Mouse (Mus musculus) stomach, embryonic 14.5 days (tissue): Measurements from ENCODE around the gene Cep104. TPM values are rescaled to one million over a fixed set of nuclear protein-coding genes. Genes with fewer than 3 reads are reported as not detected.

Experiments used
- polyA plus RNA-seq: library from polyadenylated mRNA; unstranded; fragments of >200 nt; fragmentation: Nextera tagmentation; extraction: Ambion mirVana; gene quantifications from 2 replicates; pipeline ENCODE4 v1.2.1, GENCODE M21; 2014

Gene Cep104
- polyA plus RNA-seq, 1 experiment from 2014 or later = 16.9 TPM

Other genes with a start within 250 kb of the Cep104 start
- 70.4 and 76.6 TPM in 2 replicates for gene A430005L14Rik, start 18.0 kb upstream of the Cep104 start, polyA plus RNA-seq
- gene Dffb, start 68 bp upstream of the Cep104 start, polyA plus RNA-seq = 11.6 and 13.7 TPM in 2 replicates
- 10.4 and 12.0 TPM in 2 replicates for gene Lrrc47, start 36.5 kb downstream of the Cep104 start, polyA plus RNA-seq
- gene Smim1, start 51.0 kb downstream of the Cep104 start, polyA plus RNA-seq = 36.0 and 40.2 TPM in 2 replicates
- gene Ccdc27, start 67.5 kb downstream of the Cep104 start, polyA plus RNA-seq = not detected in 2 replicates
- 0.32 and 0.42 TPM in 2 replicates for gene Trp73, start 165.0 kb downstream of the Cep104 start, polyA plus RNA-seq
- 39.6 and 41.4 TPM in 2 replicates for gene Wrap73, start 167.2 kb downstream of the Cep104 start, polyA plus RNA-seq
- 126 and 135 TPM in 2 replicates for gene Tprgl, start 185.5 kb downstream of the Cep104 start, polyA plus RNA-seq
- 16.8 and 20.9 TPM in 2 replicates for gene Megf6, start 195.5 kb downstream of the Cep104 start, polyA plus RNA-seq